Mouse (Mus musculus): ENCODE measurements around the gene Gpd2.

DNA sequence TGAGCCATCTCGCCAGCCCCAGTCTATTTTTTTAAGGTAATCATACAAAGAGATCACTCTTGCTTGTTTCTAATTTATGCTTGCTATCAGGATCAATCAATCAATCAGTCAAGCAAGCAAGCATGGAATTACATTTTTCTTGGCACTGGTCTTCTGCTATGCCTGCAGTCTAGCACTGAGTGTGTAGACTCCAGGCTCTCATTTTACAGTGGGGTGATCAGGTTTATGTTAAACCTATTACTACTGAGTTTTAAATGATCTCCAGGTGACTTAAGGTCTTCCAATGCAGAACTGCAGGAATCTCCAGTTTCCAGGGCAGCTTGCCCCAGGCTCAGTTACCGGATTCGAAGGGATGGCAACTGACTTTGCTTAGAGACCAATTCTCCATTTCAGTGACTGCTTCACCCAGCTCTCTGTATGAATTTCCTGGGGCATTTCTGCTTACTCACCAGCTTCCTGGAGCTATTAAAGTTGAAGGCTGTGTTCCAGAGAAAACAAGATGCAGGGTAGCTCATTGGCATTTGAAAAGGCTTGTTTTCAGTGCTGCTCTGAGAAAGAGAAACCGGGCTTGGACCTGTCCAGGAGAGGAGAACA, 7.7 kb upstream of the Gpd2 start:
- TF ChIP-seq CTCF (conservative IDR thresholded peaks at IDR 0.05; ENCODE audit: low read length) (no peak), NANOG (IDR thresholded peaks at IDR 0.05; ENCODE audit: borderline replicate concordance, low read length) (no peak)

All from E14TG2a.4 (cell line).